Mouse (Mus musculus): ENCODE measurements at regions not wholly inside any gene's neighbourhood (a gene's known extent, or its start where the extent isn't known, plus 50 kb on each side); places are given as distances from the start of the nearest gene placed in this dataset.

DNA sequence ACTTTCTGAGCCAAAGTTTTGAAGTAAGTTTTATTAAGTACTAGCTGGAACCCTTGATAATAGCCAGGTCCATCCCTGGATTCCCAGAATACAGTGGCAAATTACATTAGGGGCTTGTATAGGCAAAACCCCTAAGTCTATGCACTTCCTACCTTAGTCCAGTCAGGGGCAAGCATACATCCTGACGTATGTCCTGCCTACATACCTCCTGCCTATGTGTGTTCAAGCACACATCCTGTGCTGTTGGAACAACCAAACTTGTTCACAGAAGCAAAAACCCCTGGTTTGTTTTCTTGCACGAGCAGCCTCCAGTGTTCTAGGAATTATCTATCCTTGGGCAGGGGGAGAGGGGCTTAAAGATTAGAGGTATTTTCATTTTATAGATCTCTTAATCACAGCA lies 66.4 kb upstream of the Bmp2k start:
- no peak for DNase-seq (ENCODE audit: extremely low spot score in 1 of 2, low spot score in 1 of 2)

DNA sequence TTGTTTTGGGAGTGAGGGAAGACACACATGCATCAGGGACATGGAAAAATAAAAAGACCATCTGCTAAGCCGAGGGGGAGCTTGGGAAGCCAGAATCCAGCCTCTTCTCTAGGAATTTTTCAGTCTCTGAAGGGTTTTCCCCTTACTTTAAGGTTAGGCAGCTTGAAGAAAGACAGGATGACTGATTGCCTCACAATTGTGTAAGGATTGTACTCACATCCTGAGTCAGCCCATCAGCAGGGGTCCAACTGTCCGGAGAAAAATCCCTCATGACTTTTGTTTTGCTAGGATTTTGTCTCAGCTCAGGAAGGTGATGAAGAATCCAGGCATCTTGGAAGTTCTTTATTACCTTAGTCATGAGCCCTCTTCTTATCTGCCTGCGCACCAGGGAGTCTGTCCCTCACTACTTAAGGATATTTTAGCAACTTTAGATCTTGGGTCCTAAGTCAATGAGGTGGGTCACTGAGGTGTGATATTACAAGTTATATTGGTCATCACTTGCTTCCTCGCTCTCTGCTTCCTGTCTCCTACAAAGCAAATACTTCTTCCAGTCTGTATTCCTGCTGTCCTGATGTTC lies 65.8 kb upstream of the Bmp2k start:
- DNase-seq (ENCODE audit: extremely low spot score in 1 of 2, low spot score in 1 of 2), result no peak

GRCm38 (mm10) chr5:96936239-96936638 lies 61.2 kb upstream of the Bmp2k start:
- DNase-seq (ENCODE audit: extremely low spot score in 1 of 2, low spot score in 1 of 2), result no peak

DNA sequence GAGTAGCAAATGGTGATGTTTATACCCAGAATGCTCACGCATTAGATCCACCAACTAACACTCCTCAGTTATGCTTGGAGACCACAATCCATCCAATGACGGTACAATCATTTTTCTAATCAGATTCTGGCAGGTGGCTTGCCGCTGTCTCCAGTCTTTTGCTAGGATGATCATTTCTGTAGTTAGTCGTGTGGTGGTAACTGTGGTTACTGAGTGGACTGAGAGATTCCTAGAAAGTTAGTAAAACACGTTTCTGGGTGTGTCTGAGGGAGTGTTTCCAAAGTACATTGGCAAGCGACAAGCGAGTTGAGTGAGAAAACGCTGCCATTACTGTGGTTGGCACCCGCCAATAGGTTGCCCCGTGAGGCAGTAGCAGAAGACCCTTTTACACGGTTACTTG lies 58.8 kb upstream of the Bmp2k start:
- DNase-seq (ENCODE audit: extremely low spot score in 1 of 2, low spot score in 1 of 2), result no peak

- DNase-seq (ENCODE audit: extremely low spot score in 1 of 2, low spot score in 1 of 2), result no peak
Observed at GRCm38 (mm10) chr5:96939273-96939672, 58.2 kb upstream of the Bmp2k start.

DNA sequence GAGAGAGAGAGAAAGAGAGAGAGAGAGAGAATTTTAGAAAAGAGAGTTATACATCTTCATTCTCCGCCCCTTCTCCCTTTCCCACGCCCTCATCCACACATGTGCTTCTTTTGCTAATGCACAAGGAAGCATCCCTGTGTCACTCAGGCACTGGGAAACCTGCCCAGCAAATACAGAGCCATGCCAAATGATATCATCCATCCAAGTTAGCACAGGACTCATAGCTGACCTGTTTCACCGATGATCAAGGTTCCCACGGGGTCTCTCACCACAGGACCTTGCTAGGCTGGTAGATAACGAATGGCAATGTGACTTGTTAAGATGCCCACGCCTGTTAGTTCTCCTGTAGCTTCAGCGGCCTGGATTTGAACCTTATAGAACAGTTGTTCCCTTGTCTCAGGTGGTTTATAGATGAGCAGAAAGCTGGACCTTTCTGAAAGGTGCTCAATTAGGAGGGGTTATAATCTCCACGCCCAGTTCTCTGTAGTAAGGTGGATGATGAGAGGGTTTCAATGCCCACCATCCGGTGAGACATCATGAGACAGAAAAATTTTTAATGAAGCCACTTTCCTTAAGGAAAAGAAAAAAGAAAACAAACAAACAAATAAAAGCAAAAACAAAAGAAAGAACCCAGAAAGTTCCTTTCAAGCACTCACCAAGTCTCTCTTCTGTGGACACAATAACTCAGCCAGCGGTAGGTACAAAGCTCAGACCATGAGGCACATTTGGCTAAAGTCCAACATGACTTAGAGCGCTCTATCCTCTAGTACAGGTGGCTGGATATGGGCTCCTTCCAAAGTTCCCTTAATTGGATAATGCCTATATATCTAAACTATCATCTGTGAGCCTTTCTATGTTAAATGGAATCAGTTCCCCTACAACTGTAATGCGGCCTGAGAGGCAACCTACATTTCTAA lies 57.1 kb upstream of the Bmp2k start:
- DNase-seq (ENCODE audit: extremely low spot score in 1 of 2, low spot score in 1 of 2), result no peak

DNA sequence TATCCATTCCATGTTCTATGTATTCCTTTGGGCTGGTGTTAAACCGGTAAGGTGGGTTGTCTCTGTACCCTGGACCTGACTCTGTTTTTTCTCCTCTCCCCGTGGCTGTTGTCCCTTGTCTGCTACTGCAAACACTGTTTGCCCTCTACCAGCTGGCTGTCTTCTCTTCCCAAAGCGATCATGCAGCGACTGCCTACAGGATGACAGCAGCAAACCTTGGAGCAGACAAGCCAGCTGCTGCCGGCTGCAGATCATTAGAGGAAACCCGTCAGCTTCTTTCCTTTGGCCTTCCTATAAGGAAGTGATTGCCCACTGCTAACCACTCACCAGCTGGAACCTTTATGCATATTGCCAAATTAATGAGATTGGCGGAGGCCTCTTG lies 56.4 kb upstream of the Bmp2k start:
- no peak for DNase-seq (ENCODE audit: extremely low spot score in 1 of 2, low spot score in 1 of 2)

DNA sequence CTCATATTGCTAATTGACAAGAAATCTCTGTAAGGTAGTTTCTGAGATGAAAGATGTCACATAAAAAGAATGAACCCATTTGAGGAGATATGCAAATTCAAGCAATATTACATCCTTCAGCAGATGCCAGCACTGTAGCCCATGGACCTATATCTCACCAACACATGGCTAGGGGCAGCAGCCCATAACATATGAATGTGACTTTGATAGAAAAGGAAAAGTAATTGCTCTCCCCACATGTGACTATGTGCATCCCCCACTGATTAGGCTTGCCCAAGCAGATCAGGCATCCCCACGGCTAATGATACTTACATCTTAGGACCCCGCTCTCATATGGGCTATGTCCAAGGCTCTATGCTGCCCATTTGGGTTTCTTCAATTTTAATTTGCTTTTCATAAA lies 56.0 kb upstream of the Bmp2k start:
- no peak for DNase-seq (ENCODE audit: extremely low spot score in 1 of 2, low spot score in 1 of 2)
